ENCODE assay signal across 8 mouse cellular contexts in genomic region chr2:146633329-146634070, GRCm38 (mm10).
DNase-seq lines count a peak whose midpoint lies in the region; ATAC-seq and TF ChIP-seq lines count a peak whose summit lies in the region.

No protein-coding gene starts in this region.

- peak; percentile 91 for ATAC-seq in frontal cortex, adult (ENCODE audit: low TSS enrichment)
- ATAC-seq in inflammation-experienced regulatory T-cells, adult 6 months: peak; percentile 75
- ATAC-seq in midbrain, embryonic 11.5 days (ENCODE audit: low FRiP score): peak; percentile 71

- H3K27me3 ChIP-seq in heart, adult 2 months (ENCODE audit: control insufficient read depth, insufficient read depth, low read length): no peaks in the 10 kb centered on the region; the same call in 1 of the 2 replicates
- no peaks in the 10 kb centered on the region for H3K27me3 ChIP-seq in cerebellum, adult 2 months (ENCODE audit: control insufficient read depth, insufficient read depth, low read length)
- H3K27me3 ChIP-seq in midbrain, embryonic 11.5 days (ENCODE audit: control insufficient read depth, insufficient read depth, low read length): peaks cover 2% of the 10 kb centered on the region

- H3K79me2 ChIP-seq in heart, adult 2 months (replicated peaks; ENCODE audit: control insufficient read depth, insufficient read depth, low read length): no peaks in the 10 kb centered on the region

- H3K9ac ChIP-seq in heart, adult 2 months (ENCODE audit: low read depth, low read length): no peak overlapping the region
- no peak overlapping the region for H3K9ac ChIP-seq in midbrain, embryonic 11.5 days (ENCODE audit: low read length)

- no peaks in the 10 kb centered on the region for H3K4me1 ChIP-seq in heart, adult 2 months (ENCODE audit: control insufficient read depth, insufficient read depth, low read length)
- H3K4me1 ChIP-seq in cerebellum, adult 2 months (ENCODE audit: control insufficient read depth, insufficient read depth, low read length): no peaks in the 10 kb centered on the region
- H3K4me1 ChIP-seq in midbrain, embryonic 11.5 days (ENCODE audit: control insufficient read depth, insufficient read depth, low read length): no peaks in the 10 kb centered on the region

- no peak overlapping the region for H3K4me2 ChIP-seq in midbrain, embryonic 11.5 days

- no peak overlapping the region for H3K27ac ChIP-seq in heart, adult 2 months
- no peak overlapping the region for H3K27ac ChIP-seq in cerebellum, adult 2 months (ENCODE audit: insufficient read depth, low read length)
- H3K27ac ChIP-seq in midbrain, embryonic 11.5 days (ENCODE audit: low read depth, low read length): no peak overlapping the region

- no peak for TF ChIP-seq EP300 in heart, adult 2 months (IDR thresholded peaks at IDR 0.05; ENCODE audit: insufficient read depth, low read depth, low read length)

- 46% methylated on average over 16 of the region's 16 CpGs for WGBS in heart, adult 2 months
- WGBS in cerebellum, adult 2 months: 49% methylated on average over 16 of the region's 16 CpGs
- WGBS in midbrain, embryonic 11.5 days: 50% methylated on average over 16 of the region's 16 CpGs

- H3K4me3 ChIP-seq in heart, adult 2 months: no peak overlapping the region
- H3K4me3 ChIP-seq in cerebellum, adult 2 months (replicated peaks; ENCODE audit: insufficient read depth, low read depth, low read length): no peak overlapping the region
- no peak overlapping the region for H3K4me3 ChIP-seq in midbrain, embryonic 11.5 days (ENCODE audit: low read depth, low read length)

- no peaks in the 10 kb centered on the region for H3K36me3 ChIP-seq in heart, adult 2 months (ENCODE audit: control insufficient read depth, insufficient read depth, low read length)
- H3K36me3 ChIP-seq in midbrain, embryonic 11.5 days (ENCODE audit: control insufficient read depth, insufficient read depth, low read length): no peaks in the 10 kb centered on the region

- TF ChIP-seq CTCF in heart, adult 2 months (IDR thresholded peaks at IDR 0.05): peak; percentile 84
- peak; percentile 63 for TF ChIP-seq CTCF in cerebellum, adult 2 months (IDR thresholded peaks at IDR 0.05; ENCODE audit: borderline replicate concordance, insufficient read depth, low read depth, low read length)

- H3K9me3 ChIP-seq in midbrain, embryonic 11.5 days (ENCODE audit: control insufficient read depth, low read length): no peaks in the 10 kb centered on the region

- DNase-seq in heart, adult 2 months: peak in 1 of 2 experiments; percentile 33
- no peak for DNase-seq in heart, postnatal 25 days (ENCODE audit: low spot score)
- peak; percentile 37 to 39 for DNase-seq in cerebellum, adult 2 months
- peak; percentile 60 to 66 for DNase-seq in left cerebral cortex, postnatal 10 days (ENCODE audit: extremely low spot score in 1 of 2, low spot score in 2 of 2)
- peak; percentile 97 for DNase-seq in midbrain, embryonic 11.5 days (ENCODE audit: low spot score, missing footprints)
- DNase-seq in spleen, postnatal 10 days (ENCODE audit: low spot score in 2 of 2): peak; percentile 14 to 64

- no peak for TF ChIP-seq POLR2A in heart, adult 2 months (IDR thresholded peaks at IDR 0.05; ENCODE audit: insufficient read depth, low read depth, low read length)
- TF ChIP-seq POLR2A in cerebellum, adult 2 months (IDR thresholded peaks at IDR 0.05; ENCODE audit: borderline replicate concordance, insufficient read depth, low read length): no peak

- intact Hi-C loops in heart, adult 2 months (cut with DNase I): loop anchor here (1.0 to 10.0 kb wide), 4 partner anchors 324 to 674 kb away; no protein-coding TSS in a partner anchor
- intact Hi-C loops in heart, postnatal 25 days (cut with DNase I): loop anchor here (1.0 to 10.0 kb wide), 5 partner anchors 261 to 673 kb away; no protein-coding TSS in a partner anchor
- intact Hi-C loops in left cerebral cortex, postnatal 10 days (cut with DNase I): loop anchor here (5.0 kb wide), 4 partner anchors 204 to 674 kb away; no protein-coding TSS in a partner anchor
